Mouse (Mus musculus) CH12.LX (cell line): ENCODE data around the gene Ptgis.

Source experiments
- CTCF ChIP-seq, 2 experiments: IDR thresholded peaks in 1 of 2; conservative IDR thresholded peaks in 1 of 2; 2 replicates each; pipeline ENCODE4 v1.5.1; 2011 to 2012; ENCODE audit warnings: low read depth in 2 of 2, low read length in 2 of 2, improper control_type of control experiment in 1 of 2, inconsistent platforms in 1 of 2, mild to moderate bottlenecking in 1 of 2, moderate library complexity in 1 of 2
- ELF1 ChIP-seq: IDR thresholded peaks from 2 replicates; pipeline ENCODE4 v1.6.1; 2014; ENCODE audit warnings: low read depth, mild to moderate bottlenecking, inconsistent platforms, low read length, improper control_type of control experiment
- EP300 ChIP-seq: IDR thresholded peaks from 2 replicates; pipeline ENCODE4 v1.6.1; 2011; ENCODE audit warnings: low read length, improper control_type of control experiment
- HCFC1 ChIP-seq: IDR thresholded peaks from 2 replicates; pipeline ENCODE4 v1.6.1; 2012; ENCODE audit warnings: low read depth, mild to moderate bottlenecking, inconsistent platforms, low read length, improper control_type of control experiment
- MAFK ChIP-seq: IDR thresholded peaks from 2 replicates; pipeline ENCODE4 v1.6.1; 2011; ENCODE audit warnings: low read length, improper control_type of control experiment; ENCODE audit not compliant: insufficient replicate concordance
- MAX ChIP-seq: IDR thresholded peaks from 2 replicates; pipeline ENCODE4 v1.6.1; 2011; ENCODE audit warnings: low read length, improper control_type of control experiment
- MAZ ChIP-seq: IDR thresholded peaks from 2 replicates; pipeline ENCODE4 v1.6.1; 2012; ENCODE audit warnings: low read depth, mild to moderate bottlenecking, inconsistent platforms, low read length, improper control_type of control experiment, moderate library complexity
- NELFE ChIP-seq: IDR thresholded peaks from 2 replicates; pipeline ENCODE4 v1.6.1; 2011; ENCODE audit warnings: low read depth, low read length, improper control_type of control experiment
- NRF1 ChIP-seq: IDR thresholded peaks from 2 replicates; pipeline ENCODE4 v1.6.1; 2014; ENCODE audit warnings: low read depth, mild to moderate bottlenecking, inconsistent platforms, low read length, improper control_type of control experiment, moderate library complexity
- PAX5 ChIP-seq: IDR thresholded peaks from 2 replicates; pipeline ENCODE4 v1.6.1; 2012; ENCODE audit warnings: low read length, inconsistent platforms, mixed read lengths
- TCF12 ChIP-seq: IDR thresholded peaks from 2 replicates; pipeline ENCODE4 v1.6.1; 2014; ENCODE audit warnings: low read depth, mild to moderate bottlenecking, inconsistent platforms, low read length, improper control_type of control experiment
- ZNF384 ChIP-seq: IDR thresholded peaks from 2 replicates; pipeline ENCODE4 v1.6.1; 2012; ENCODE audit warnings: low read depth, low read length, improper control_type of control experiment, inconsistent platforms

DNA sequence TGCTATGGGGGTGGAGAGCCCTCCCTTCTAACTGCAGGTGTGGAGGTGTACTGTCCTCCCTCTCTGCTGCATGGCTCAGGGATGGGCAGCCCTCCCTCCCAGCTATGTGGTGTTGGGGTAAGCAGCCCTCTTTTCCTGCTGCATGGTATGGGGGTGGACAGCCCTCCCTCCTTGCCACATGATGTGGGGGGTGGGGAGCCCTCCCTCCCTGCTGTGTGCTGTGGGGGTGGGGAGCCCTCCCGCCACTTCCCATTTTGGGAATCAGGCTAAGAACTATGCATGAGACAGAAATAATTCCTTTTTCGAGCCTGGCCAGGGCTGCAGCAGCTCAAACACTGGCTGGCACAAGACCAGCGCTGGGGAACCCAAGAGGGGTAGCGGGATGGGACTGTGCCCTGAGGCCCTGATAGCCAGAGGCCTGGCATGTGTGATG lies 84.8 kb downstream of the Ptgis start:
- TF ChIP-seq NRF1 (no peak), NELFE (no peak), MAZ (no peak), HCFC1 (no peak), MAFK (no peak), MAX (no peak), EP300 (no peak), PAX5 (no peak), CTCF (conservative IDR thresholded peaks at IDR 0.05 in 1 of 2, IDR thresholded peaks at IDR 0.05 in 1 of 2; ENCODE audit: low read depth in 2 of 2, low read length in 2 of 2) (no peak), TCF12 (no peak), ZNF384 (no peak), ELF1 (no peak)
